Mouse (Mus musculus) liver, adult (tissue): ENCODE data around the gene Ppp1r13l.

Experiments used
- GATA4 ChIP-seq: IDR thresholded peaks from 2 replicates; pipeline ENCODE4 v1.6.1; 2014; ENCODE audit warnings: mild to moderate bottlenecking, low read length; ENCODE audit not compliant: insufficient replicate concordance

Gene Ppp1r13l

GRCm38 (mm10) chr7:19349188-19349915 is 10.2 kb upstream of the Ppp1r13l start:
- no peak for TF ChIP-seq GATA4

- no peak for TF ChIP-seq GATA4
These were observed 9.3 kb upstream of the Ppp1r13l start for GRCm38 (mm10) chr7:19350221-19350620.

- no peak for TF ChIP-seq GATA4
These were observed 4.6 kb upstream of the Ppp1r13l start for GRCm38 (mm10) chr7:19354991-19355390.

GRCm38 (mm10) chr7:19356311-19356710 is 3.2 kb upstream of the Ppp1r13l start:
- TF ChIP-seq GATA4: no peak

GRCm38 (mm10) chr7:19357381-19358375 is 1.9 kb upstream of the Ppp1r13l start:
- TF ChIP-seq GATA4: no peak

- no peak for TF ChIP-seq GATA4
These were observed 915 bp upstream of the Ppp1r13l start for GRCm38 (mm10) chr7:19358634-19359033.

- TF ChIP-seq GATA4: no peak
These were observed 518 bp downstream of the Ppp1r13l start for GRCm38 (mm10) chr7:19359892-19360641.

- no peak for TF ChIP-seq GATA4
These were observed 1.4 kb downstream of the Ppp1r13l start for GRCm38 (mm10) chr7:19360944-19361343.

GRCm38 (mm10) chr7:19361720-19362119 is 2.2 kb downstream of the Ppp1r13l start:
- no peak for TF ChIP-seq GATA4

- no peak for TF ChIP-seq GATA4
These were observed 2.7 kb downstream of the Ppp1r13l start for GRCm38 (mm10) chr7:19362276-19362675.

- TF ChIP-seq GATA4: no peak
These were observed 4.3 kb downstream of the Ppp1r13l start for GRCm38 (mm10) chr7:19363881-19364280.

- no peak for TF ChIP-seq GATA4
These were observed 5.8 kb downstream of the Ppp1r13l start for GRCm38 (mm10) chr7:19365376-19365775.

- no peak for TF ChIP-seq GATA4
These were observed 8.8 kb downstream of the Ppp1r13l start for GRCm38 (mm10) chr7:19368380-19368779.

- no peak for TF ChIP-seq GATA4
These were observed 10.4 kb downstream of the Ppp1r13l start for GRCm38 (mm10) chr7:19369823-19370425.

GRCm38 (mm10) chr7:19373367-19373766 is 13.8 kb downstream of the Ppp1r13l start:
- no peak for TF ChIP-seq GATA4

- TF ChIP-seq GATA4: no peak
These were observed 15.8 kb downstream of the Ppp1r13l start for GRCm38 (mm10) chr7:19375368-19375767.
